Mouse (Mus musculus) yolk sac, embryonic 10.5 days (tissue): Measurements from ENCODE around the gene Fam32a.

Experiments
- DNase-seq: peaks from one replicate; pipeline ENCODE4 v3.0.0-alpha.2; 2017; ENCODE audit warnings: low spot score

Fam32a gene

DNA sequence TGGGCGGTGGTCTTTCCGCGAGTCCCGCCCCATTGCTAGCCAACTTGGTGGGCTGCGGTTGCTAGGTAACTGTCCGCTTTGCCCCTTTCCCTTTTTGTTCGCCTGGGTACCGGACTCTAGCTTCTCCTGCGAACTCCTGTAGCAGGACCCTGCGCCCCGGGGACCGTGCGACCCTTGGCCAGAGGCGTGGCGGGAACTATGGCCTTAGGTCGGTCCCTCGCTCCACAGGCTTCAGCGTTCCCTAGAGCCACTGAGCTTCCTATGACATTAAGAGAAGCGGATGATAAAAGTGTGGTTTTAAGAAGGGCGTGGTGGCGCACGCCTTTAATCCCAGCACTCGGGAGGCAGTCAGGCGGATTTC is 20.9 kb downstream of the Fam32a start:
- no peak for DNase-seq

- DNase-seq, result no peak
These were observed 21.4 kb downstream of the Fam32a start for GRCm38 (mm10) chr8:72240951-72241350.

DNA sequence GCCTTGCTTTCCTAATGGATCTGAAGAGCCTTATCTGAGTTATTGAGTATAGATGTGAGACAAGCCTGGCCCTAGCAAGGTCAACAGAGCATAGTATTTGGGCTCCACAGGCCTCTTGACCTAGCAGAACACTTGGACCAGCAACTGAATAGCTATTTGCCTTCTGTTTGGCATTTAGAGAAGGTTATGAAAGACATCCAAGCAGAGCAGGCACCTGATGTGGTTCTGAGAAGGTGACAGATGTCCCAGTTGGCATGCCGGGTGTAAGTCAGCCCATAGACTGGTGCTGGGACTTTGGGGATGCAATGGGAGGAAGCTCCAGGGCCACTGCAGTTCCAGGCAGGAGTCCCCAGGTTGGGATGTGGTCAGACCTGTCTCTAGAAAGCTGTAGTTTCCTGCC is 22.7 kb downstream of the Fam32a start:
- DNase-seq, result no peak

DNA sequence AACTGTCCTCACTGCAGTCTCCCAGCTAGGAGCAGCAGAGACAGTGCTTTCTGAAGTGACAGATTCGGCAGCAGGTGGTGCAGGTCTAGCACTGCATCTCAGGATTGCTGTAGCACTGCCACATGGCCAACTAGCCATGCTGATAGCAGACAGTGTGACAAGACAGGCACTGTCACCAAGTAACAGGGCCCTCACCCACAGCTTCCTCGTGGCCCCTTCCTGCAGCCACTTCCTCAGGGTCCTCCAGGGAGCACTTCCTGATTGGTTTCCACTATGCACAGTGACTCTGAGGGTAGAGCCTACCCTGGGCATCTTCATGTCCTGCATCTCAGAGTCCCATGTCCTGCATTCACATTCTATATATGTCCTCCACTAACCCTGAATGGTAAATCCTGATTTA is 25.1 kb downstream of the Fam32a start:
- DNase-seq, result no peak

- no peak for DNase-seq
These were observed 37.8 kb downstream of the Fam32a start for GRCm38 (mm10) chr8:72257171-72257901.

DNA sequence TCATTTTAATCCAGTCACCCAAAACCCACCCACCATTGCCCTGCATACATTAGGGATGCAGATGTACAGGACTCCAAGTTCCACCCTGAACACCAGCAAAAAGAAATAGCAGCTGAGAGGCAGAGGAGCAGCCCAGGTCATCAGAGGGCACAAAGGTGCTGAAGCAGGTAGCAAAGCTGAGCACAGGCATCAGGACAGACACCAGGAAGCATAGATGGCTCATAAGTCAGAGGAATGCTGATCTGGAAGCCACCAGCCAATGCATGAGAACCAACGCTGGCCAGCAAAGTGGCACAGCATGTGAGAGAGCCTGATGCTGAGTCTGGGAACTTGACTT is 38.3 kb downstream of the Fam32a start:
- DNase-seq, result no peak

DNA sequence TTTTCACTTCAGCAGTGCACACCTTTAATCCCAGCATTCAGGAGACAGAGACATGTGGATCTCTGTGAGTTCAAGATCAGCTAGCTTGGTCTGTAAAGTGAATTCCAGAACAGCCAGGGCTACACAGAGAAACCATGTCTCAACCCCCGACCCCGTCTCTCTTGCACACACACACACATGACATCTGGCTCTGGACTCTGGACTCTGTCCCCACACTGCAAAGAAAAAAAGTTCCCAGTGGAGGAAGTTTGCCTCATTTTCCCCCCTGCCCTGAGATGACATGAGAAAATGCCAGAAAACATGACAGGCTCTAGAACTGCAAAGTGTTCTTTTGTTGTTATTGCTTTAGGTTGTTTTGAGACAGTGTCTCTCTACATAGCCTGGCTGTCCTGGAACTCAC is 40.3 kb downstream of the Fam32a start:
- no peak for DNase-seq

DNA sequence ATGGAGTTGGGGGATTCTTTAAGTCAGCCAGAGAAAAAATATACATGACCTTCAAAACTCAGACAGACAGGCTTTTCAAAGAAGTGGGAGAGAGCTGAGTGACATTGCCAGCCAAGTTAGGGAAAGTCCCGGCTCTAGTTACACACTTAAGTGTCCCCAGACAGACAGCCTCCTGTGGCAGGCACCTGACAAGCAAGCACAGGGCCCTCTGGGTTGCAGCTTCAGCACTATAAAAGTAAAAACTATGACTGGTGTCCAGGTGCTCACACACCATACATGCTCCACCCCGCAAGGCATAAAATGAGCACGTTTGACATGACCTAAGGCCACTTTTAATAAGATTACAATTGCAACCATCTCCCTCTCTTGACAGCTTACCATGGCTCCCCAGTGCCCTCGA is 41.1 kb downstream of the Fam32a start:
- no peak for DNase-seq

GRCm38 (mm10) chr8:72261019-72261418 is 41.5 kb downstream of the Fam32a start:
- DNase-seq, result peak; percentile 48

DNA sequence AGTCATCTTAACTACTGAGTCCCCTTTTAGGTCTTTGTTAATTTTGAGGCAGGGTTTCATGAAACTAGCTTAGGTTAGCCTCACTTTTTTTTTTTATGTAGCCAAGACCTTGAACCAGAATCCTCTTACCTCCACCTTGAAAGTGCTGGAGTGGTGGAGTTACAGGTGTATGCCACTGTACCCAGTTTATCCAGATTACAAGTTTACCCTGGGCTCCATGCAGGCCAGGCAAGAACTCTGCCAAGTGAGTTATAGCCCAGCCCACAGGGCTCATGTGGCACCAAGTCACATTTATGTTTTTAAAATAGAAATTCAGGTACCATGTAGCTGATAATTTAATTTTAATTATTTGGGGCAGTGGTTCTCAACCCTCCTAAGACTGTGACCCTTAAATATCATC is 41.9 kb downstream of the Fam32a start:
- DNase-seq, result no peak

DNA sequence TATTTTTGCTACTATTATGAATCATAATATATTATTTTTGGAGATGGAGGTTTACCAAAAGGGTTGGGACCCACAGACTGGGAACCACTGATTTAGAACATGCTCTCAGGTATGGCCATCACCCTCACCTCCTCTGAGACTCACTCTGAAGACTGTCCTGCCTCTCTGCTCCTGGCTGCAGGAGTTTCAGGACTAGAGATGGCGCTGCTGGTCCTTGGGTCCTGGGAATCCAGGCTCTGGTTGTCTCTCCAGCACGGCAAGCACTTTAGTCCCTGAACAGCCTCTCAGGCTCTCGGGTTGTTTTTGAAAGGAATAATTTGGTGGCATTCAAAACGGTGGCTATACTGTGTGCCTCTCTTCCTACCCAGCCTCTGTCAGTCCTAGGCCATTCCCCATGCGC is 42.3 kb downstream of the Fam32a start:
- no peak for DNase-seq

DNA sequence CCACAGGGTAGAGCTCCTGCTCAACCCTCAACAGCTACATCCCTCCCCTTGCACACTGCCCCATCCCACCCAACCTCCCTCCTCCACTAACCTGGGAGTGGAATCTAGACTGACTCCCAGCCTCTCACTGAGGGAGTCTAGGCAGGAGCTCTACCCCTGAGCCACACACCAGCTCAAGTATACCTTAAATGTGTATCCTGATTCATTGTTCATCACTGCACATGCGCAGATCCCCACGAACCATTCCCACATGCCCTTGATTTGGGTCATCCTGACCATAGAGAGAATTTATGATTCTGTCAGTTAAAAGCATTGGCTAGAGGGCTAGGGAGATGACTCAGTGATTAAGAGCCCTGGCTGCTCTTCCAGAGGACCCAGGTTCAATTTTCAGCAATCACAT is 43.2 kb downstream of the Fam32a start:
- DNase-seq, result no peak

GRCm38 (mm10) chr8:72263451-72263850 is 43.9 kb downstream of the Fam32a start:
- DNase-seq, result no peak

- DNase-seq, result no peak
These were observed 45.8 kb downstream of the Fam32a start for GRCm38 (mm10) chr8:72265342-72265741.

DNA sequence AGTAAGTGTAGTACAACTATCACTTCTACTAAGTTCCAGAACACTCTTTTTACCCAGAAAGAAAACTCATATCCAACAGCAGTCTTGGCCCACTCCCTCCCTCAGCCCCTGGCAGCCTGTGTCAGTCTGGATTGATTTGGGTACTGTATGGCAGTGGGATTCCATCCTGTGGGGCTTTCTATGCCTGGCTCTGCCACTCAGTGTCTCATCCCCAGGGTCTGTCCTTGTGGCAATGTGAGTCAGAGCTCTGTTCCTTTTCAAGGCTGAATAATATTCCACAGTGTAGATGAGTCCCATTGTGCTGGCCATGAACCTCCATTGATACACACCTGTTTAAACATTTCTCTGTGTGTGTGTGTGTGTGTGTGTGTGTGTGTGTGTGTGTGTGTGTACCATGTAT is 47.1 kb downstream of the Fam32a start:
- DNase-seq, result no peak

GRCm38 (mm10) chr8:72267106-72267505 is 47.6 kb downstream of the Fam32a start:
- no peak for DNase-seq

DNA sequence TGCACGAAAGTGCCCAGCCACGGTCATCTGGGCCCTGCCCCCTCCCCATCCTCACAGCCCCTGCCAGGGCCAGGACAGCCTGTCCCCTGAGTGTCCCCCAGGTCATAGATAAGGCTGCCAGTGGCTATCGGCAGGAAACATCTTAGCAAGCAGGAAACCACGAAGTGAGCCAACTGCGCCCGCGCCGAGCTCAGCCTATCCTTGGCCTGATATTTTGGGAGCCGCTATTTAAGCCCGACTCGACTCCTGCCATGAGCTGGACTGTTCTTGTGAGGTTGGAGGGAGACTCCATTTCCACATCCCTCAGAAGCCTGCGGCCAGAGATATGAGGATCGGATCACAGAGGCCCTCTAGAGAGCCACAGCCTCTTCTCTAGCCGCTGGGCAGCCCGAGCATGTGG is 48.8 kb downstream of the Fam32a start:
- peak; percentile 41 for DNase-seq

GRCm38 (mm10) chr8:72270606-72271005 is 51.1 kb downstream of the Fam32a start:
- no peak for DNase-seq

- no peak for DNase-seq
These were observed 51.6 kb downstream of the Fam32a start for GRCm38 (mm10) chr8:72271051-72271660.

- DNase-seq, result no peak
These were observed 52.2 kb downstream of the Fam32a start for GRCm38 (mm10) chr8:72271691-72272090.

DNA sequence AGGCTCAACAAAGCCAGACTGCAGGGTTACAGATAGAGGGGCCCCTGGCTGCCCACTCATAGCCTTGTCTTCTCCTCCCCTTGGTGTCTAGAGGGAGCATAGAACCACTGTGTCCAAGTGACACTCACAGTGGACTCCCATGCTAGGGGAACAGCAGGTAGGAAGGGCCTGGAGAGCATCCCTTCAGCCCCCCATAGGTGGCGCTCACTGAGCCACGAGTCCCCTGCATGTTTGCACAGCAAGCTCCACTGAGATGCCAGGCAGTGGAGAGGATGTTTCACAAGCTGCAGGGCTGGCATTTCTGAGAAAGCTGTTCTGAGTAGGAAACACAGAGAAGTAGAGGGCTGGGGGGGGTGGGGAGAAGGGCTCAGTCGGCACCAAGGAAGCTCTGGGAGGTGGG is 52.8 kb downstream of the Fam32a start:
- no peak for DNase-seq

- DNase-seq, result no peak
These were observed 53.7 kb downstream of the Fam32a start for GRCm38 (mm10) chr8:72273111-72273770.

DNA sequence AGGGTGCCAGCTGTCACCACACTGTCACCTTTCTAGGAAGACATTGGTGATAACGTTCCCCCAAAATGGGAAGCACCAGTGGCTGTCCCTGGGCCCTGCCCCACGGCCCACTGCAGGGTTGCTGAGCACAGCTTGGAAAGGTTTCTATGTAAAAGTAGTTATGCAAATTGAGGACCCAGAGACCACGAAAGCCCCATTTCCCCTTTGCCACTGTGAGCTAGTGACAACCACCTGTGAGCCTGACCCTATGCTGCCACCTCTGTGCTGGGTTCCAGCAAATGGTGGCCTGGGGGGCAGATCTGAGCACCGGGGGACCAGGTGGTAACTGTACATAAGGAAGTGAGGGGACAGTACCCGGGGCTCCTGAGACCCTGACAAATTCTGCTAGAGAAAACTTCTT is 54.3 kb downstream of the Fam32a start:
- DNase-seq, result no peak
